Mouse (Mus musculus): Measurements from ENCODE around the gene Lsmem1. TPM values are rescaled to one million over a fixed set of nuclear protein-coding genes. Genes with fewer than 3 reads are reported as not detected.
A peak's percentile ranks its signal among the peaks of the same experiment; 100 is the strongest.

Gene Lsmem1
- polyA plus RNA-seq, 1 experiment, result 0.26 TPM

DNA sequence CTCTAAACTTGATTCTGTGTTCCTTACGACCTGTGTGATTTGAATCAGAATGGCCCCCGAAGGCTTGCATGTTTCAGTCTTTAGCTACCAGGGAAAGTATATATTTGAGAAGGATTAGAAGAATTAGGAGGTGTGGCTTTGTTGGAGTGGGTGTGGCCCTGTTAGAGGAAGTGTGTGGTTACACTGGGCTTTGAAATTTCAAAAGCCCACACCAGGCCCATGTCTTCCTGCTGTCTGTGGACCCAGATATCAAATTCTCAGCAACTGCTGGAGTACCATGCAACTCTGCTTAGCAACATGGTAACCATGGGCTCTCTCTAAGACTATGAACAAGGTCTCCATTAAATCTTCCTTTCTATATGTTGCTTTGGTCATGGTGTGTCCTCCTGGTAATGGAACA lies 27.7 kb downstream of the Lsmem1 start:
- DNase-seq (ENCODE audit: low read depth), result no peak
- TF ChIP-seq CTCF (IDR thresholded peaks at IDR 0.05; ENCODE audit: borderline replicate concordance, extremely low read depth, insufficient read depth, insufficient read length) (no peak), POLR2A (IDR thresholded peaks at IDR 0.05; ENCODE audit: borderline replicate concordance, extremely low read depth, insufficient read depth, insufficient read length, poor library complexity, severe bottlenecking) (no peak)

DNA sequence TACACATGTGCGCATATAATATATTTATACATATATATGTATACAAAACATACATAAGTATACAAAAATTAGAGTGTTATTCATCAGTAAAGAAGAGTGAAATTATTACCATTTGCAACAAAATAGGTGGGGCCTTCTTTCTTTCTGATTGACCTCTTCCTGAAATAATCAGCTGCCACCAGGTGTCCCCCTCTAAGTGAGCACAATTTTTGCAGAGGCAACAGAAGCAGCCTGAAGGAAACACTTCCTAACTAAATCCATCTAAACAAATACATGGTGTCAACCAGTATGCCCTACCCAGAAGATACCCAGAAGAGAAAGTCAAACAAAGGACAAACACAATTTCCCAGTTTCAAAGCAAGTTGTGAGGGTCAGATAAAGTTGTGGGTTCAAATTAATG lies 29.6 kb downstream of the Lsmem1 start:
- TF ChIP-seq POLR2A (IDR thresholded peaks at IDR 0.05; ENCODE audit: borderline replicate concordance, extremely low read depth, insufficient read depth, insufficient read length, poor library complexity, severe bottlenecking) (no peak), CTCF (IDR thresholded peaks at IDR 0.05; ENCODE audit: borderline replicate concordance, extremely low read depth, insufficient read depth, insufficient read length) (no peak)
- DNase-seq (ENCODE audit: low read depth), result no peak

DNA sequence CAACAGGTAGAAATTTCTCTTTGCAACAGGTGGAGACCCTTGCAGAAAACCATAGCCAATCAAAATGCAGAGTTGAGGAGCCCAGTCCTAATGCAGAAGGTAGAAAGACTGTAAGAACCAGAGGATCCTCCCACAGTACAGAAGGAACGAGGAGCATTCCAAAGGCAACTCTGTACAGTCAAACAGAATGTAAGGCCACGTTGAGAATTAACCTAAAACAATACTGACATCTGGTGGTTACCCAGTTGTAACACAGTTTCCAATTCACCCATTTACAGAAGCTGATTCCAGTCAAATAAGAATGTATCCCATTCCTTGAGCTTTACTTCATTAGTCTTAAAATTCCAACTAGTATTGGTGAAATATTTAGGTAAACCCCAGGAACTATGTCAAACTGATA lies 34.7 kb downstream of the Lsmem1 start:
- peak; percentile 75 for DNase-seq (ENCODE audit: low read depth)

DNA sequence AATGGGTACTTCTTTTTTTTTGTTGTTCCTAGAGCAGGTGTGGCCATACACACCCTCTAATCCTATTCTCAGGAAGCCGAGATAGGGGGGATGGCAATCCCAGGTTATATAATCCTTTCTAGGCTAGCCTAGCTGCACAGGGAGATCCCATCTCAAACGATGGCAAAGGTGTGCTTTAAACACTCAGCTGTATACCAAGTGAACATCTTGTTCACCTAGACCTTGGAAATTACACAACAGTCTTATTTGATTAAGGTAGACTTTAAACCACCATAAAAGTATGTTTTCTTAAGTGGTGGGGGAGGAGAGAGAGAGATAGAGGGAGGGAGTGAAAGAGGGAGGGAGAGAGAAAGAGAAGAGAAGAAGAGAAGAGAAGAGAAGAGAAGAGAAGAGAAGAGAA lies 38.5 kb downstream of the Lsmem1 start:
- no peak for DNase-seq (ENCODE audit: low read depth)

More for the DNA sequence above, 34.7 kb downstream of the Lsmem1 start:
- no peak for TF ChIP-seq POLR2A (IDR thresholded peaks at IDR 0.05; ENCODE audit: borderline replicate concordance, extremely low read depth, insufficient read depth, insufficient read length, poor library complexity, severe bottlenecking)
- TF ChIP-seq CTCF (IDR thresholded peaks at IDR 0.05; ENCODE audit: borderline replicate concordance, extremely low read depth, insufficient read depth, insufficient read length), result peak; percentile 37; the same call in 1 of the 2 replicates

DNA sequence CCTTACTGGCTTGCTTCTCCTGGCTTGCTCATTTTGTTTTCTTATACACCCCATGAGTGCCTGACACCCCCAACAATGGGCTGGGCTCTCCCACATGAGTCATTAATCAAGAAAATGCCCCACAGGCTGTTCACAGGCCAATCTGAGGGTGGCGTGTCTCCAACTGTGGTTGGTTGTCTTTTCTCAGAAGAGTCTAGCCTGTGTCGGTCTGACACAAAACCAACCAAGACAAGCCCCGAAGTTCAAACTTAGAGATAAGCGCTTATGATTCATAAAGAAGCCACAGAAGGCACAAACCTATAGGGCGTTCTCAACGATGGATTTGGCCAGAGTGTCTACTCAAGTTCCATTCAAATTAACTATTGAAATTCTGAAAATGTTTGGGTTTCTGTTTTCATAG lies 45.1 kb downstream of the Lsmem1 start:
- no peak for TF ChIP-seq CTCF (IDR thresholded peaks at IDR 0.05; ENCODE audit: borderline replicate concordance, extremely low read depth, insufficient read depth, insufficient read length)
- no peak for TF ChIP-seq POLR2A (IDR thresholded peaks at IDR 0.05; ENCODE audit: borderline replicate concordance, extremely low read depth, insufficient read depth, insufficient read length, poor library complexity, severe bottlenecking)
- no peak for DNase-seq (ENCODE audit: low read depth)

More for the DNA sequence above, 38.5 kb downstream of the Lsmem1 start:
- TF ChIP-seq POLR2A (IDR thresholded peaks at IDR 0.05; ENCODE audit: borderline replicate concordance, extremely low read depth, insufficient read depth, insufficient read length, poor library complexity, severe bottlenecking) (no peak), CTCF (IDR thresholded peaks at IDR 0.05; ENCODE audit: borderline replicate concordance, extremely low read depth, insufficient read depth, insufficient read length) (no peak)

DNA sequence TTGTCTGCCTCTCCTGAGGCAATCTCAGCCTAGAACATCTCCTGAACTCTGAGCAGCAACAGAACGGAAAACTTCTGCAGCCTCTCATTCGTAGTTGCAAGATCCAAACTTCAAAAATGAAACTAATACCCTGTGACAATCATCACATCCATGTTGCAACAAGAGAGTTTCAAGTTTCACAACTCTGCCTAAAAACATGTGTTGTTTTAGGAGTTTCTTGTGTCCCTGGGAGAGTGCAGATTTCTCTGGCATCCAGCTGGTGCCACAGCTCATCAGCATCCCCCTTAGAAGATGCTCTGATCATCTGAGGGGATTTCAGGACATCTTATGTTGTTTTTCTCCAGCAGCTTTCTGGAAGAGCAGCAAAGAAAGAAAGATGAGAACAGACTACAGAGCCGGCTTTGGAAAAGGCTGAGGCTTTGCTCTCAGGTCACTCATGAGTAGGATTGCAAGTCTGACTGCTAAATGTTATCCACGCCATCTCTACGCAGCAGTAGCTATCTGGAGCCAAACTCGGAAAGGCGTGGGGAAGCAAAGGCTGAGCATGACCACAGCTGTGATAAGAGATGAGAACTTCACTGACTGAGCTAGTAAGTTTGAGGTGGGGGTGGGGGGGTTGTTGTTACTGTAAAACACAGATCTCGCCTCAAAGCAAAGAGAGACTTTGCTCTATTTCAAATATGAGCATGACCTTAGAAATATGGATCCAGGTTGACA lies 46.8 kb downstream of the Lsmem1 start:
- no peak for DNase-seq (ENCODE audit: low read depth)
- no peak for TF ChIP-seq CTCF (IDR thresholded peaks at IDR 0.05; ENCODE audit: borderline replicate concordance, extremely low read depth, insufficient read depth, insufficient read length)
- TF ChIP-seq POLR2A (IDR thresholded peaks at IDR 0.05; ENCODE audit: borderline replicate concordance, extremely low read depth, insufficient read depth, insufficient read length, poor library complexity, severe bottlenecking), result no peak

DNA sequence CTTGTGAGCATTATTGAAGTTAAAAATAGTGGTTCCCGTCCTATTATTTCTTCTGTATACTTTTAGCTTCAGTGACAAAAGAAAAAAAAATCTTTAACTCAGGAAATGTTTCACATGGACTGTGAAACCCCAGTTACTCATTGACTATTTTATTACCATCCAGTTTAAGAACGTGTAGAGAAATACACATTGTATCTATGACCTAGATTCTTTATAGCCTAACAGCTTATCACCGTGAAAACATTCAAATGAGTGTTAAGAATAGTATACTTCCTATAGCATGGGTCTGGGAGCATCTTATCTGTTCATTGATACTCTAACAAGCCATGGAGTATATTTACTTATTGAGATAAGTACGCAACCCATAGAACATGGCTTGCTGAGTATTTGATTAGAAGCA lies 52.0 kb downstream of the Lsmem1 start:
- DNase-seq (ENCODE audit: low read depth), result no peak
- TF ChIP-seq CTCF (IDR thresholded peaks at IDR 0.05; ENCODE audit: borderline replicate concordance, extremely low read depth, insufficient read depth, insufficient read length), result no peak
- no peak for TF ChIP-seq POLR2A (IDR thresholded peaks at IDR 0.05; ENCODE audit: borderline replicate concordance, extremely low read depth, insufficient read depth, insufficient read length, poor library complexity, severe bottlenecking)

DNA sequence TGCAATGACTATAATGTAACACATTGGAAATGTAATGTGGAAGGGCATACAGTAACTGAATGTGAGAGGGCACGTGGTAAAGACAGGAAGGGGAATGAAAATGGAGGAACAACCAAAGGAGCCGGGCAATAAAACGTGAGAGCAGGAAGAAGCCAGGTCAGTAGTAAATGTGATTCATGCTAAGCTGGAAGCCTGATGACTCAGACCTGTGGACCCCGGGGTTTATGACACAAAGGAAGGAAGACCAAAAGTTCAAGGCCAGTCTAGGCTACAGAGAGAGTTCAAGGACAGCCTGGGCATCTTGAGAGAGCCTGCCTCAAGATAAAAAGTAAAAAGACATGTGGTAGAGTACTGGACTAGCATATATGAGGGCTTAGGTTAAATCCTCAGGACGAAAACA lies 52.8 kb downstream of the Lsmem1 start:
- TF ChIP-seq CTCF (IDR thresholded peaks at IDR 0.05; ENCODE audit: borderline replicate concordance, extremely low read depth, insufficient read depth, insufficient read length) (no peak), POLR2A (IDR thresholded peaks at IDR 0.05; ENCODE audit: borderline replicate concordance, extremely low read depth, insufficient read depth, insufficient read length, poor library complexity, severe bottlenecking) (no peak)
- no peak for DNase-seq (ENCODE audit: low read depth)

DNA sequence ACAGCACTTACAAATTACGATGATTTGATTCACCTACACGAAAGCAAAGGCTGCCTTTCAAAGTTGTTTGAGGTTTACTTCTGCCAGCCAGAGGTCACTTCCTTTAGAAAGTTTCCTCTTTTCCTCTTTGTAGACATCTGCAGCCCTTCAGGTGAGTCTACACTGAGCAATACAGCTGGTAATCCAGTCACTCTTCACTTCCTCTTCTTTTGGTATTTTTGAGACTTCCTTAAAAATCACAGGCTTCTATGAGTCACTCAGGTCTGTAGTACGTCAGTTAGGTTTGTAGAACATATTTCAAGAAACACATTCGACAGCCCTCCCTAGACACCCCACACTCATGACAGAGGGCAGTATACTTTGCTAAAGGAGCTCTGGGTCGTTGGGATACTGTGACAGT lies 58.6 kb downstream of the Lsmem1 start:
- no peak for TF ChIP-seq POLR2A (IDR thresholded peaks at IDR 0.05; ENCODE audit: borderline replicate concordance, extremely low read depth, insufficient read depth, insufficient read length, poor library complexity, severe bottlenecking)
- no peak for TF ChIP-seq CTCF (IDR thresholded peaks at IDR 0.05; ENCODE audit: borderline replicate concordance, extremely low read depth, insufficient read depth, insufficient read length)
- no peak for DNase-seq (ENCODE audit: low read depth)

DNA sequence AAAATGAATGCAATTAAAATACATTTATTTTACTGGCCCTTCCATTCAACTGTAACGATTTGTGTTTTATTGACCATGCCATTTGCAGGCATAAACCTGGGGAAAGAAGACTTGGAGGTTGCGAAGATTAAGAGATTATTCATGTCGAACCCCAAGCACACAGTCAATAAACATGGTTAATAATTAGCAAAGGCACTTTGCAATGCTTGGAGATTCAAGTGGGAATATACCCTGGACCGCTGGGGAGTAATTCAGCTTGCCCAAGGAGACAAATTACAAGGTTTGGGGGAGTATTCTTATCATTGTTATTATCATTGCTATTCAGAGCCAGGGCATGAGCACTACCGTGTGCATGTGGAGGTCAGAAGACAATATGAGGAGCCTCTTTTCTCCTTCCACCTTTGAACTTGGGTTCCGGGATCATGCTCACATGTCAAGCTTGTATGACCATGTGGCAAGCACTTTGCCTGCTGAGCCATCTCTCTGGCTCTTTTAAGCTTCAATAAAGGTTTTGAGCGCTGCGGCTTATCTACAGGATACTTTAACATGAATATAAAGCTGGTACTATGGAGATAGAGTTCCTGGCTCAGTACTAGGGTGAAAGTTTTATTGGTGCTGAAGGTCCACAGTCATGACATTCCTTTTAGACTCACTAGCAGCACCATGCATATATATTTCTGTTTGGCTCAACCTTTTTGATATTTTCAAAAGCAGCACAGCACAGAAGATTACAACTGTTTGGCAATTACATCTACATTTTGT lies 59.6 kb downstream of the Lsmem1 start:
- TF ChIP-seq CTCF (IDR thresholded peaks at IDR 0.05; ENCODE audit: borderline replicate concordance, extremely low read depth, insufficient read depth, insufficient read length), result no peak
- no peak for TF ChIP-seq POLR2A (IDR thresholded peaks at IDR 0.05; ENCODE audit: borderline replicate concordance, extremely low read depth, insufficient read depth, insufficient read length, poor library complexity, severe bottlenecking)
- no peak for DNase-seq (ENCODE audit: low read depth)

DNA sequence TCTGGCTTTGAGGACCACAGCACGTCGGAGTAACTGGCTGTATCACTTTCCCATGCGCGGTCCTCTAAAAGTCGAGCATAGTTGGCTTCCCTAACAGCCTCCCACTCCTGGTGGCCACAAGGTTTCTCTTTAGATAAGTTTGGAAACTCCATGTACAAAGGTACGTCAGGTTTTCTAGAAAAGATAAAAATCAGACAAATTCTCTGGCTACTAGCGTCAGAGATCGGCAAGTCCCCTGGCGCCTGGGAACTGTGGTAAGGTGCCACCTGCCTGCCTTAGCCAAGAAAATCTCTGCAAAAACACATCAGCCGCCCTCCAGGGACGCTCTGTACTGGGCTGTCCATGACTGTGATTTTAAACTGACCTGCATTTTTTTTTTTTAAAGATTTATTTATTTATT lies 64.8 kb downstream of the Lsmem1 start:
- TF ChIP-seq POLR2A (IDR thresholded peaks at IDR 0.05; ENCODE audit: borderline replicate concordance, extremely low read depth, insufficient read depth, insufficient read length, poor library complexity, severe bottlenecking) (no peak), CTCF (IDR thresholded peaks at IDR 0.05; ENCODE audit: borderline replicate concordance, extremely low read depth, insufficient read depth, insufficient read length) (no peak)
- DNase-seq (ENCODE audit: low read depth), result peak; percentile 5

Measured in brain, embryonic 14.5 days (tissue).